Mouse (Mus musculus) MEL (cell line): ENCODE results near the gene Gabbr2. TPM values are rescaled to one million over a fixed set of nuclear protein-coding genes. Genes with fewer than 3 reads are reported as not detected.

Experiments used
- DNase-seq: peaks from one replicate; pipeline ENCODE4 v3.0.0; 2011; ENCODE audit warnings: low read depth, low spot score
- H3K27ac ChIP-seq: 2 replicates; pipeline ENCODE4 v1.5.1; 2012; ENCODE audit warnings: low read depth, mild to moderate bottlenecking, control low read depth, low read length, moderate library complexity; ENCODE audit not compliant: control insufficient read depth
- H3K27me3 ChIP-seq, 2 experiments: fragments of 150-350 bp in 1 of 2; sonication (generic) in 1 of 2; 2 replicates each; pipeline ENCODE4 v1.6.1; 2012; ENCODE audit warnings: low read length in 2 of 2, mild to moderate bottlenecking in 2 of 2, improper control_type of control experiment in 1 of 2, moderate library complexity in 1 of 2; ENCODE audit not compliant: insufficient read depth in 2 of 2, control insufficient read depth in 1 of 2
- H3K36me3 ChIP-seq, 2 experiments: 2 replicates each; pipeline ENCODE4 v1.6.1; 2012 to 2014; ENCODE audit warnings: low read length in 2 of 2, improper control_type of control experiment in 1 of 2, inconsistent platforms in 1 of 2, mild to moderate bottlenecking in 1 of 2; ENCODE audit not compliant: insufficient read depth in 2 of 2, control insufficient read depth in 1 of 2
- H3K4me1 ChIP-seq, 2 experiments: fragments of 150-350 bp in 1 of 2; sonication (generic) in 1 of 2; 2 replicates each; pipeline ENCODE4 v1.6.1; 2012; ENCODE audit warnings: low read length in 2 of 2, improper control_type of control experiment in 1 of 2, mild to moderate bottlenecking in 1 of 2; ENCODE audit not compliant: insufficient read depth in 2 of 2, control insufficient read depth in 1 of 2
- H3K4me3 ChIP-seq, 2 experiments: fragments of 150-350 bp in 1 of 2; sonication (generic) in 1 of 2; 2 replicates each; pipeline ENCODE4 v1.5.1; 2012; ENCODE audit warnings: low read depth in 2 of 2, low read length in 2 of 2, mild to moderate bottlenecking in 2 of 2, moderate library complexity in 2 of 2, control low read depth in 1 of 2, improper control_type of control experiment in 1 of 2; ENCODE audit not compliant: control insufficient read depth in 1 of 2, insufficient read depth in 1 of 2
- H3K79me2 ChIP-seq: 2 replicates; pipeline ENCODE4 v1.6.1; 2012; ENCODE audit warnings: mild to moderate bottlenecking, low read length, moderate library complexity; ENCODE audit not compliant: control insufficient read depth, poor library complexity, insufficient read depth
- H3K9ac ChIP-seq: 2 replicates; pipeline ENCODE4 v1.6.1; 2012; ENCODE audit warnings: low read depth, mild to moderate bottlenecking, control low read depth, low read length, moderate library complexity; ENCODE audit not compliant: control insufficient read depth, poor library complexity, severe bottlenecking
- H3K9me3 ChIP-seq: fragments of 150-350 bp; sonication (generic); replicated peaks from 2 replicates; pipeline ENCODE4 v1.6.1; 2012; ENCODE audit warnings: mild to moderate bottlenecking, low read length, improper control_type of control experiment, moderate library complexity; ENCODE audit not compliant: insufficient read depth
- BHLHE40 ChIP-seq: IDR thresholded peaks from 2 replicates; pipeline ENCODE4 v1.6.1; 2012; ENCODE audit warnings: low read depth, mild to moderate bottlenecking, inconsistent platforms, low read length, improper control_type of control experiment, borderline replicate concordance
- CHD1 ChIP-seq: IDR thresholded peaks from 2 replicates; pipeline ENCODE4 v1.6.1; 2012; ENCODE audit warnings: low read depth, mild to moderate bottlenecking, inconsistent platforms, low read length, improper control_type of control experiment
- CTCF ChIP-seq, 3 experiments: IDR thresholded peaks in 2 of 3; conservative IDR thresholded peaks in 1 of 3; 2 replicates each; pipeline ENCODE4 v1.5.1; 2011 to 2012; ENCODE audit warnings: low read length in 3 of 3, low read depth in 2 of 3, mild to moderate bottlenecking in 2 of 3, improper control_type of control experiment in 1 of 3, inconsistent platforms in 1 of 3, mixed read lengths in 1 of 3, moderate library complexity in 1 of 3; ENCODE audit not compliant: control insufficient read depth in 1 of 3, insufficient read depth in 1 of 3, poor library complexity in 1 of 3, severe bottlenecking in 1 of 3
- EP300 ChIP-seq, 2 experiments: IDR thresholded peaks; 2 replicates each; pipeline ENCODE4 v1.6.1; 2011; ENCODE audit warnings: improper control_type of control experiment in 2 of 2, low read length in 2 of 2, low read depth in 1 of 2, mild to moderate bottlenecking in 1 of 2
- GABPA ChIP-seq: IDR thresholded peaks from 2 replicates; pipeline ENCODE4 v1.6.1; 2012; ENCODE audit warnings: low read depth, mild to moderate bottlenecking, inconsistent platforms, low read length, improper control_type of control experiment, moderate library complexity
- GATA1 ChIP-seq: IDR thresholded peaks from 2 replicates; pipeline ENCODE4 v1.6.1; 2011; ENCODE audit warnings: low read depth, low read length, improper control_type of control experiment
- HCFC1 ChIP-seq: IDR thresholded peaks from 2 replicates; pipeline ENCODE4 v1.6.1; 2012; ENCODE audit warnings: low read depth, mild to moderate bottlenecking, inconsistent platforms, low read length, improper control_type of control experiment, moderate library complexity
- MAX ChIP-seq: IDR thresholded peaks from 2 replicates; pipeline ENCODE4 v1.6.1; 2011; ENCODE audit warnings: low read length, improper control_type of control experiment
- MAZ ChIP-seq: IDR thresholded peaks from 2 replicates; pipeline ENCODE4 v1.6.1; 2012; ENCODE audit warnings: low read depth, mild to moderate bottlenecking, inconsistent platforms, low read length, improper control_type of control experiment
- MEF2A ChIP-seq: IDR thresholded peaks from 2 replicates; pipeline ENCODE4 v1.6.1; 2014; ENCODE audit warnings: low read depth, mild to moderate bottlenecking, inconsistent platforms, low read length, improper control_type of control experiment; ENCODE audit not compliant: poor library complexity, insufficient replicate concordance, severe bottlenecking; ENCODE audit errors: extremely low read depth
- MYB ChIP-seq: IDR thresholded peaks from 2 replicates; pipeline ENCODE4 v1.6.1; 2011; ENCODE audit warnings: mild to moderate bottlenecking, low read depth, low read length, improper control_type of control experiment
- MYC ChIP-seq: IDR thresholded peaks from 2 replicates; pipeline ENCODE4 v1.6.1; 2011; ENCODE audit warnings: low read depth, mild to moderate bottlenecking, low read length, improper control_type of control experiment, moderate library complexity
- POLR2AphosphoS5 ChIP-seq: IDR thresholded peaks from 2 replicates; pipeline ENCODE4 v1.6.1; 2012; ENCODE audit warnings: low read depth, borderline replicate concordance, mild to moderate bottlenecking, inconsistent platforms, low read length, moderate library complexity, mixed read lengths
- RAD21 ChIP-seq: IDR thresholded peaks from 2 replicates; pipeline ENCODE4 v1.6.1; 2011; ENCODE audit warnings: mild to moderate bottlenecking, low read depth, low read length, improper control_type of control experiment
- RCOR1 ChIP-seq: IDR thresholded peaks from 2 replicates; pipeline ENCODE4 v1.6.1; 2012; ENCODE audit warnings: low read depth, mild to moderate bottlenecking, inconsistent platforms, low read length, improper control_type of control experiment
- SIN3A ChIP-seq: IDR thresholded peaks from 2 replicates; pipeline ENCODE4 v1.6.1; 2012; ENCODE audit warnings: low read length, improper control_type of control experiment, inconsistent platforms
- SMC3 ChIP-seq: IDR thresholded peaks from 2 replicates; pipeline ENCODE4 v1.6.1; 2011; ENCODE audit warnings: low read depth, low read length, improper control_type of control experiment
- TAL1 ChIP-seq: IDR thresholded peaks from 2 replicates; pipeline ENCODE4 v1.6.1; 2012; ENCODE audit warnings: mild to moderate bottlenecking, inconsistent platforms, low read length, moderate library complexity, mixed read lengths
- TBP ChIP-seq: IDR thresholded peaks from 2 replicates; pipeline ENCODE4 v1.8.0; 2011; ENCODE audit warnings: low read depth, low read length, improper control_type of control experiment
- TCF12 ChIP-seq: IDR thresholded peaks from 2 replicates; pipeline ENCODE4 v1.6.1; 2014; ENCODE audit warnings: low read depth, mild to moderate bottlenecking, inconsistent platforms, low read length, improper control_type of control experiment, moderate library complexity
- ZC3H11A ChIP-seq: IDR thresholded peaks from 2 replicates; pipeline ENCODE4 v1.6.1; 2012; ENCODE audit warnings: low read depth, mild to moderate bottlenecking, inconsistent platforms, low read length, improper control_type of control experiment
- polyA plus RNA-seq, 2 experiments: library from polyadenylated mRNA; stranded (reverse) in 1 of 2; unstranded in 1 of 2; fragments of >175 nt in 1 of 2; fragments of >200 nt in 1 of 2; gene quantifications; 2 replicates each; pipeline versions ENCODE4 v1.2.1 to v1.2.4; 2012; ENCODE audit warnings: low replicate concordance in 2 of 2, low read depth in 1 of 2; ENCODE audit not compliant: insufficient read length in 2 of 2, insufficient read depth in 1 of 2, missing spikeins in 1 of 2
- total RNA-seq: library from RNA; depleted of rRNA; stranded (reverse); fragments of 300-350 nt; gene quantifications from 2 replicates; pipeline ENCODE4 v1.2.3, GENCODE M21; 2012

Gabbr2 gene
- total and polyA plus RNA-seq, 3 experiments: not detected

- peak; percentile 68 for DNase-seq
- TF ChIP-seq CTCF (IDR thresholded peaks at IDR 0.05 in 2 of 3, conservative IDR thresholded peaks at IDR 0.05 in 1 of 3; ENCODE audit: control insufficient read depth in 1 of 3, insufficient read depth in 1 of 3, low read depth in 2 of 3, low read length in 3 of 3, poor library complexity in 1 of 3, severe bottlenecking in 1 of 3) (peak; percentile 92 to 99 (median 97)), RCOR1 (no peak), SMC3 (peak; percentile 92), ZC3H11A (peak; percentile 82), RAD21 (peak; percentile 97)
- TF ChIP-seq, all 39 proteins: peak for 4
- no peaks in the 10 kb centered on the region for H3K36me3 ChIP-seq
- no peaks in the 10 kb centered on the region for H3K79me2 ChIP-seq
- no peaks in the 10 kb centered on the region for H3K4me1 ChIP-seq
- no peaks in the 10 kb centered on the region for H3K27me3 ChIP-seq
- H3K9ac ChIP-seq: no peak overlapping the region
- no peaks in the 10 kb centered on the region for H3K9me3 ChIP-seq
- no peak overlapping the region for H3K27ac ChIP-seq
- H3K4me3 ChIP-seq: no peak overlapping the region
Observed at GRCm38 (mm10) chr4:46689397-46690022, 302.2 kb downstream of the Gabbr2 start.

DNA sequence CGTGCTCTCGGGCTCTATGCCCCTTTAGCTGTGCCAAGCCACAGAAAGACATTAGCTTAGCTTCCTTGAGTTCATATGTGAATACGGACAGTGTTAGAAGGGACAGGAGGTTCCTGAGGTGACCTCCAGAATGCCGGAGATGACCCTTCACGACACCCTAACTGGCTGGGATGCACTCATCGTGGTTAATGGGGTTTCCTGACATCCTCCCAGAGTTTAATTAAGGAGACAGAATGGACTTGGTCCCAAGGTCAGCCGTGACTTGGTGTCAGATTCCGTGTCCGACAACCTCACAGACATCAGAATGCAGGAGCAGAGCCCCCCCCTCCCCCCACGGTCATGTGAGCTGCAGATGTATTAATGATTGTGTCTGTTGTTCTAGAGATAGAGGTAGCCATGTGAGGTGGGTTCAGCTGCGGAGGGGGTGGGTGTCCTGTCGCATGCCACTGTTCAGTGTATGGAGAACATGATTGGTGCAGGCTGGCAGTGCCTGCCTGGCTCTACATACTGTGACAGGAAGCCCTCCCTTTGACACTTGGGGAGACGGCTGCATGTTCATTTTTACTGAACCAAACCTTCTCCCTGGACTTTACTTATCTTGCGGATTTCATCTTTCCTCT is 303.4 kb downstream of the Gabbr2 start:
- Histone ChIP-seq H3K9me3 (no peaks in the 10 kb centered on the region), H3K9ac (no peak overlapping the region), H3K27me3 (no peaks in the 10 kb centered on the region), H3K36me3 (no peaks in the 10 kb centered on the region), H3K4me3 (no peak overlapping the region), H3K4me1 (no peaks in the 10 kb centered on the region), H3K27ac (no peak overlapping the region), H3K79me2 (no peaks in the 10 kb centered on the region)
- TF ChIP-seq MAX (no peak), HCFC1 (no peak), POLR2AphosphoS5 (no peak), TBP (no peak), TAL1 (no peak), TCF12 (no peak), SIN3A (no peak), MYC (no peak), GATA1 (no peak), GABPA (no peak), EP300 (IDR thresholded peaks at IDR 0.05; ENCODE audit: low read depth in 1 of 2, low read length in 2 of 2) (no peak), MAZ (no peak), MEF2A (no peak), MYB (no peak), BHLHE40 (no peak), RAD21 (no peak), CHD1 (no peak), SMC3 (no peak)
- DNase-seq: no peak
